Mouse (Mus musculus) urinary bladder, postnatal 0 days (tissue): ENCODE results near the gene Olfr308. TPM values are rescaled to one million over a fixed set of nuclear protein-coding genes. Genes with fewer than 3 reads are reported as not detected.

Experiments used
- microRNA-seq: library from miRNA; unstranded; fragments of <30 nt; microRNA quantifications from one replicate; pipeline ENCODE4, GENCODE M21; 2016
- polyA plus RNA-seq: library from polyadenylated mRNA; unstranded; fragments of >200 nt; fragmentation: Nextera tagmentation; extraction: Ambion mirVana; gene quantifications from 2 replicates; pipeline ENCODE4 v1.2.1, GENCODE M21; 2015

The Olfr308 gene
- polyA plus RNA-seq, result not detected in 2 replicates

DNA sequence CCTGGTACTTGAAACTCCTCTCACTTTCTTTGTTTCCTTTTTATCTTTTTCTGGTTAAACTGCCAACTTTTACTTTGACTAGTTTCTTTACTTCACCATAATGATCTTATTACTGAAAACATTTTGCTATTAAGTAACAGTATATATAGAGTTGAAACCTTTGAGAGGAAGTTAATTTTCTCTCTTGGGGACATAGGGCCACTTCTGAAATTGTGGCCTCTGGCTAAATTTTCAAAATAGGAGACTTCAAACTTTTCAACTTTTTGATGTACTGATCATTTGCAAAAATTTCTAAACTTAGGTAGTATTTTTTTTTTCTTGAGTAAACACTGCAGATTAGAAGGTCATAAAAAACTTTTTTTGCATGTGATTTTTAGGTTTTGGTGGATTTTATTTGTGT lies at the start of gene Olfr308:
Gene Olfr308 (minus strand): TSS at position 101 of the 400 bp plus-strand sequence.

GRCm38 (mm10) chr7:86366828-86367227 lies 41.4 kb upstream of the Olfr308 start, which contains the start of gene Olfr305:
Gene Olfr305 (minus strand): TSS chr7:86366928.

DNA sequence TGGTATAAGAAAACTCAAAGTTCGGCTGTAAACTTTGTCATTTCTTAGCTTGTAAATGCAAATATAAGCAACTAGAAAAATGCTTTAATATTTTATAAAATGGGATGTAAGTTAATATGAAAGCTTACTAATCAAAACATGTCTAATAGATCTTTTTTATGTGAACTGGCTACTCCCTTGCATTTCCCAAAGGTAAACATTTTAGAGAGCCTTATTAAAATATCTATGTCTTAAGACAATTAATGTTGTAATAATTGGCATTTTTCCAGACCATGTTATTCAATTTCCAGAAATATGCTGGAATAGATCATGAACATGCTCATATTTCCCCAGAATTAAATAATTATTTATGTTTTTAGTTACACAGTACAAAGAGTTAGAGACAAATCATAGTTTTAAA lies 12.1 kb upstream of the Olfr308 start, which contains the start of gene Olfr307:
Gene Olfr307 (minus strand): TSS at position 101 of the 400 bp plus-strand sequence.

GRCm38 (mm10) chr7:86313608-86314007 lies 11.8 kb downstream of the Olfr308 start, which contains the start of gene Olfr309:
Gene Olfr309 (minus strand): TSS chr7:86313708.

GRCm38 (mm10) chr7:86277072-86277471 lies 48.4 kb downstream of the Olfr308 start, which contains the start of gene Olfr310:
Gene Olfr310 (minus strand): TSS chr7:86277172.

Small RNAs within 50 kb of the gene (microRNA-seq; reads per million reads assigned to microRNA genes)
- not detected for gene Gm23192

Other genes with a start within 250 kb of the Olfr308 start
- gene Vmn2r75, start 153.9 kb downstream of the Olfr308 start, polyA plus RNA-seq, result not detected in 2 replicates
- gene Vmn2r76, start 79.3 kb downstream of the Olfr308 start, polyA plus RNA-seq, result not detected in 2 replicates
- gene Olfr310, start 48.5 kb downstream of the Olfr308 start, polyA plus RNA-seq, result not detected in 2 replicates
- not detected in 2 replicates for gene Olfr309, start 11.9 kb downstream of the Olfr308 start, polyA plus RNA-seq
- gene Olfr307, start 12.0 kb upstream of the Olfr308 start, polyA plus RNA-seq, result not detected in 2 replicates
- gene Olfr305, start 41.3 kb upstream of the Olfr308 start, polyA plus RNA-seq, result not detected in 2 replicates
- not detected in 2 replicates for gene Olfr304, start 61.0 kb upstream of the Olfr308 start, polyA plus RNA-seq
- not detected in 2 replicates for gene Olfr303, start 72.2 kb upstream of the Olfr308 start, polyA plus RNA-seq
- gene Olfr301, start 78.2 kb upstream of the Olfr308 start, polyA plus RNA-seq, result not detected in 2 replicates
- gene Olfr299, start 134.3 kb upstream of the Olfr308 start, polyA plus RNA-seq, result not detected in 2 replicates
- not detected in 2 replicates for gene Olfr298, start 166.9 kb upstream of the Olfr308 start, polyA plus RNA-seq
- gene Olfr297, start 194.3 kb upstream of the Olfr308 start, polyA plus RNA-seq, result not detected in 2 replicates